Mouse (Mus musculus) testis, adult 2 months (tissue): ENCODE measurements around the gene Chpf.

Source experiments
- CTCF ChIP-seq: fragments of 200-500 bp; IDR thresholded peaks from 2 replicates; pipeline ENCODE4 v1.5.1; 2012; ENCODE audit warnings: low read depth, mild to moderate bottlenecking, inconsistent platforms, low read length, moderate library complexity; ENCODE audit not compliant: control insufficient read depth, insufficient read depth, insufficient replicate concordance
- POLR2A ChIP-seq: fragments of 200-500 bp; IDR thresholded peaks from 2 replicates; pipeline ENCODE4 v1.6.1; 2012; ENCODE audit warnings: low read depth, mild to moderate bottlenecking, inconsistent platforms, low read length, moderate library complexity; ENCODE audit not compliant: control insufficient read depth

- TF ChIP-seq CTCF (no peak), POLR2A (no peak)
These were observed 36.3 kb downstream of the Chpf start for GRCm38 (mm10) chr1:75442811-75443210.
